In genomic region chr2:75991581-75992205, GRCm38 (mm10) we compare ENCODE assay signal across 11 mouse cellular contexts. TPM values are rescaled to one million over a fixed set of nuclear protein-coding genes. Genes with fewer than 3 reads are reported as not detected.
DNase-seq lines count a peak whose midpoint lies in the region; ATAC-seq and TF ChIP-seq lines count a peak whose summit lies in the region.
"Had no signal": no experiment of that assay in that cellular context is flagged by ENCODE, and none has a peak within 500 bp of the region (broad histone marks: within the 10 kb centered on the region; RNA-seq: fewer than 3 reads in every experiment).

No protein-coding gene starts in this region.

- H3K9me3 ChIP-seq in heart, embryonic 10.5 days, result no peaks in the 10 kb centered on the region
- H3K9me3 ChIP-seq in lung, postnatal 0 days (ENCODE audit: low read length), result no peaks in the 10 kb centered on the region
- no peaks in the 10 kb centered on the region for H3K9me3 ChIP-seq in hindbrain, embryonic 11.5 days (ENCODE audit: control insufficient read depth, low read length)
- H3K9me3 ChIP-seq: forebrain, embryonic 13.5 days; liver, embryonic 15.5 days had no signal

- no peaks in the 10 kb centered on the region for H3K27me3 ChIP-seq in heart, embryonic 10.5 days (ENCODE audit: insufficient read depth, poor library complexity, severe bottlenecking)
- H3K27me3 ChIP-seq in heart, adult 2 months (ENCODE audit: control insufficient read depth, insufficient read depth, low read length), result no peaks in the 10 kb centered on the region
- H3K27me3 ChIP-seq in lung, postnatal 0 days (replicated peaks; ENCODE audit: insufficient read depth, low read length), result no peaks in the 10 kb centered on the region
- no peaks in the 10 kb centered on the region for H3K27me3 ChIP-seq in hindbrain, embryonic 11.5 days (ENCODE audit: control insufficient read depth, insufficient read depth, low read length)
- H3K27me3 ChIP-seq in kidney, adult 2 months (replicated peaks; ENCODE audit: control insufficient read depth, insufficient read depth, low read length), result no peaks in the 10 kb centered on the region
- H3K27me3 ChIP-seq: forebrain, embryonic 13.5 days; liver, embryonic 15.5 days had no signal

- TF ChIP-seq EP300 in heart, adult 2 months (IDR thresholded peaks at IDR 0.05; ENCODE audit: insufficient read depth, low read depth, low read length), result no peak
- TF ChIP-seq EP300 in lung, postnatal 0 days (IDR thresholded peaks at IDR 0.05), result no peak

- H3K79me2 ChIP-seq in heart, adult 2 months (replicated peaks; ENCODE audit: control insufficient read depth, insufficient read depth, low read length), result no peaks in the 10 kb centered on the region

- peak overlapping the region; percentile 75 for H3K27ac ChIP-seq in heart, embryonic 10.5 days
- H3K27ac ChIP-seq in heart, adult 2 months, result no peak overlapping the region
- H3K27ac ChIP-seq in lung, postnatal 0 days (ENCODE audit: low read length), result no peak overlapping the region
- 0 out of 2 replicates have a peak overlapping the region, but pooled peaks have one; percentile 6 for H3K27ac ChIP-seq in hindbrain, embryonic 11.5 days (ENCODE audit: low read depth, low read length)
- H3K27ac ChIP-seq in kidney, adult 2 months (ENCODE audit: insufficient read depth, low read depth, low read length), result no peak overlapping the region
- H3K27ac ChIP-seq: forebrain, embryonic 13.5 days; liver, embryonic 15.5 days had no signal

- TF ChIP-seq POLR2A in heart, adult 2 months (IDR thresholded peaks at IDR 0.05; ENCODE audit: insufficient read depth, low read depth, low read length), result no peak
- TF ChIP-seq POLR2A in kidney, adult 2 months (IDR thresholded peaks at IDR 0.05; ENCODE audit: low read depth, low read length), result no peak

- intact Hi-C loops in heart, adult 2 months (cut with DNase I), result no loop called here

- no peaks in the 10 kb centered on the region for H3K36me3 ChIP-seq in heart, embryonic 10.5 days
- no peaks in the 10 kb centered on the region for H3K36me3 ChIP-seq in heart, adult 2 months (ENCODE audit: control insufficient read depth, insufficient read depth, low read length)
- no peaks in the 10 kb centered on the region for H3K36me3 ChIP-seq in lung, postnatal 0 days (ENCODE audit: insufficient read depth, low read length)
- H3K36me3 ChIP-seq in hindbrain, embryonic 11.5 days (ENCODE audit: control insufficient read depth, insufficient read depth, low read length), result no peaks in the 10 kb centered on the region
- H3K36me3 ChIP-seq in kidney, adult 2 months (ENCODE audit: control insufficient read depth, insufficient read depth, low read length), result no peaks in the 10 kb centered on the region
- H3K36me3 ChIP-seq: liver, embryonic 15.5 days had no signal

- H3K9ac ChIP-seq in heart, adult 2 months (ENCODE audit: low read depth, low read length), result no peak overlapping the region
- no peak overlapping the region for H3K9ac ChIP-seq in lung, postnatal 0 days (replicated peaks; ENCODE audit: low read depth)
- no peak overlapping the region for H3K9ac ChIP-seq in hindbrain, embryonic 11.5 days (ENCODE audit: low read depth, low read length)
- H3K9ac ChIP-seq: forebrain, embryonic 13.5 days; liver, embryonic 15.5 days had no signal

- H3K4me2 ChIP-seq in lung, postnatal 0 days (replicated peaks; ENCODE audit: low read depth, low read length), result no peak overlapping the region
- no peak overlapping the region for H3K4me2 ChIP-seq in hindbrain, embryonic 11.5 days (replicated peaks; ENCODE audit: low read depth, low read length)
- H3K4me2 ChIP-seq: forebrain, embryonic 13.5 days had no signal

- no peak for DNase-seq in heart, embryonic 10.5 days (ENCODE audit: low spot score)
- no peak for DNase-seq in heart, adult 2 months
- peak; percentile 70 for DNase-seq in lung, postnatal 0 days (ENCODE audit: low spot score)
- no peak for DNase-seq in lung, postnatal 25 days (ENCODE audit: low spot score)
- DNase-seq in hindbrain, embryonic 11.5 days (ENCODE audit: low spot score), result no peak
- peak; percentile 50 for DNase-seq in lung, postnatal 10 days
- no peak for DNase-seq in cerebellum, postnatal 36 days
- no peak for DNase-seq in kidney, adult 2 months

- H3K4me1 ChIP-seq in heart, embryonic 10.5 days, result peaks cover 27% of the 10 kb centered on the region
- no peaks in the 10 kb centered on the region for H3K4me1 ChIP-seq in heart, adult 2 months (ENCODE audit: control insufficient read depth, insufficient read depth, low read length)
- peaks cover 4% of the 10 kb centered on the region; the same call in 1 of the 2 replicates for H3K4me1 ChIP-seq in lung, postnatal 0 days (ENCODE audit: insufficient read depth, low read depth, low read length)
- H3K4me1 ChIP-seq in hindbrain, embryonic 11.5 days (replicated peaks; ENCODE audit: control insufficient read depth, insufficient read depth, low read length), result peaks cover 6% of the 10 kb centered on the region; the same call in 1 of the 2 replicates
- peaks cover under 1% of the 10 kb centered on the region; the same call in 1 of the 2 replicates for H3K4me1 ChIP-seq in kidney, adult 2 months (ENCODE audit: control insufficient read depth, insufficient read depth, low read length)
- H3K4me1 ChIP-seq: liver, embryonic 15.5 days had no signal

- no peak overlapping the region for H3K4me3 ChIP-seq in heart, embryonic 10.5 days
- no peak overlapping the region for H3K4me3 ChIP-seq in heart, adult 2 months
- no peak overlapping the region for H3K4me3 ChIP-seq in lung, postnatal 0 days (ENCODE audit: low read depth, low read length)
- H3K4me3 ChIP-seq in hindbrain, embryonic 11.5 days (ENCODE audit: low read depth, low read length), result no peak overlapping the region
- H3K4me3 ChIP-seq in kidney, adult 2 months (ENCODE audit: insufficient read depth, low read depth, low read length), result no peak overlapping the region
- H3K4me3 ChIP-seq: forebrain, embryonic 13.5 days; liver, embryonic 15.5 days had no signal

- TF ChIP-seq CTCF in heart, adult 2 months (IDR thresholded peaks at IDR 0.05), result no peak
- no peak for TF ChIP-seq CTCF in lung, postnatal 0 days (IDR thresholded peaks at IDR 0.05)
- no peak for TF ChIP-seq CTCF in kidney, adult 2 months (conservative IDR thresholded peaks at IDR 0.05; ENCODE audit: insufficient read depth, insufficient read length, low read depth, low read length)

- 23% methylated on average over 6 of the region's 6 CpGs for WGBS in heart, embryonic 10.5 days
- WGBS in heart, adult 2 months, result 45% methylated on average over 6 of the region's 6 CpGs
- WGBS in lung, postnatal 0 days, result 16% methylated on average over 6 of the region's 6 CpGs
- WGBS in hindbrain, embryonic 11.5 days, result 40% methylated on average over 6 of the region's 6 CpGs
- WGBS in kidney, adult 2 months, result 50% methylated on average over 6 of the region's 6 CpGs

- ATAC-seq in lung, postnatal 0 days, result peak; percentile 71
- ATAC-seq in hindbrain, embryonic 11.5 days (ENCODE audit: low FRiP score), result no peak
- ATAC-seq: forebrain, embryonic 13.5 days had no signal

RNA-seq across cellular contexts. Expression of gene Ttc30a1, which starts 9.9 kb away (rescaled TPM):
- 7.0 and 7.4 TPM in 2 replicates for polyA plus RNA-seq in heart, embryonic 10.5 days (2016; fragmentation: Nextera tagmentation; extraction: Ambion mirVana)
- 1 to 10 TPM; 3.1 to 4.0 TPM for total RNA-seq in heart, adult 2 months (2021)
- polyA plus RNA-seq in heart, adult 2 months (2012; rRNA removed), result 2.4 and 4.0 TPM in 2 replicates
- polyA plus RNA-seq in lung, postnatal 0 days (2015; fragmentation: Nextera tagmentation; extraction: Ambion mirVana), result 2.8 and 3.9 TPM in 2 replicates
- polyA plus RNA-seq in hindbrain, embryonic 11.5 days (2014; fragmentation: Nextera tagmentation; extraction: Ambion mirVana), result 9.2 and 12.1 TPM in 2 replicates
- 2.8 and 3.7 TPM in 2 replicates for polyA plus RNA-seq in kidney, adult 2 months (2012; rRNA removed)
- total RNA-seq: MEL had no signal

RNA-seq across cellular contexts. Expression of gene Ttc30a2, which starts 13.7 kb away (rescaled TPM):
- polyA plus RNA-seq in heart, embryonic 10.5 days (2016; fragmentation: Nextera tagmentation; extraction: Ambion mirVana), result 0.60 and 0.64 TPM in 2 replicates
- total RNA-seq in heart, adult 2 months (2021), result 1 to 10 TPM; 2.3 TPM
- 0.76 and 1.7 TPM in 2 replicates for polyA plus RNA-seq in heart, adult 2 months (2012; rRNA removed)
- 0.25 and 0.65 TPM in 2 replicates for polyA plus RNA-seq in lung, postnatal 0 days (2015; fragmentation: Nextera tagmentation; extraction: Ambion mirVana)
- 0.86 and 1.2 TPM in 2 replicates for polyA plus RNA-seq in hindbrain, embryonic 11.5 days (2014; fragmentation: Nextera tagmentation; extraction: Ambion mirVana)
- polyA plus RNA-seq in kidney, adult 2 months (2012; rRNA removed), result 0.20 and 0.38 TPM in 2 replicates
- total RNA-seq: MEL had no signal

RNA-seq across cellular contexts. Expression of gene Ttc30b, which starts 53.3 kb away (rescaled TPM):
- 6.1 and 8.1 TPM in 2 replicates for polyA plus RNA-seq in heart, embryonic 10.5 days (2016; fragmentation: Nextera tagmentation; extraction: Ambion mirVana)
- total RNA-seq in heart, adult 2 months (2021), result 10 to 100 TPM; 13.2 to 17.5 TPM
- 11.1 and 17.2 TPM in 2 replicates for polyA plus RNA-seq in heart, adult 2 months (2012; rRNA removed)
- 17.9 and 18.6 TPM in 2 replicates for polyA plus RNA-seq in lung, postnatal 0 days (2015; fragmentation: Nextera tagmentation; extraction: Ambion mirVana)
- polyA plus RNA-seq in hindbrain, embryonic 11.5 days (2014; fragmentation: Nextera tagmentation; extraction: Ambion mirVana), result 10.6 and 13.9 TPM in 2 replicates
- polyA plus RNA-seq in kidney, adult 2 months (2012; rRNA removed), result 9.4 and 11.8 TPM in 2 replicates
- total RNA-seq: MEL had no signal

Comparison
In these comparisons a context has a peak if more than half of its experiments do, and no peak if none do; other contexts are left out.
1. DNase-seq: peak in lung, postnatal 0 days (single experiment) and lung, postnatal 10 days (single experiment); none in heart, embryonic 10.5 days (single experiment), heart, adult 2 months (0 of 2), lung, postnatal 25 days (single experiment), hindbrain, embryonic 11.5 days (single experiment), cerebellum, postnatal 36 days (0 of 2) and kidney, adult 2 months (single experiment).
2. H3K27ac ChIP-seq: peak in heart, embryonic 10.5 days (single experiment) and hindbrain, embryonic 11.5 days (single experiment); none in heart, adult 2 months (single experiment), lung, postnatal 0 days (single experiment) and kidney, adult 2 months (single experiment).